Mouse (Mus musculus) brain, embryonic 14.5 days (tissue): ENCODE results near the gene Eps8l1.

Experiments used
- CTCF ChIP-seq: fragments of 200-500 bp; IDR thresholded peaks from 2 replicates; pipeline ENCODE4 v1.5.1; 2012; ENCODE audit warnings: inconsistent platforms, mild to moderate bottlenecking, moderate library complexity, borderline replicate concordance; ENCODE audit not compliant: insufficient read depth, insufficient read length; ENCODE audit errors: extremely low read depth
- POLR2A ChIP-seq: fragments of 200-500 bp; IDR thresholded peaks from 2 replicates; pipeline ENCODE4 v1.6.1; 2012; ENCODE audit warnings: mild to moderate bottlenecking, inconsistent platforms, borderline replicate concordance; ENCODE audit not compliant: poor library complexity, insufficient read depth, insufficient read length, severe bottlenecking; ENCODE audit errors: extremely low read depth

GRCm38 (mm10) chr7:4464194-4464824 is 3.8 kb downstream of the Eps8l1 start:
- no peak for TF ChIP-seq CTCF
- TF ChIP-seq POLR2A = no peak
